Mouse (Mus musculus): ENCODE data around the gene Gstm5.
"Not testable (repeated sequence)": the region's sequence is repeated elsewhere in the genome, so short reads cannot be mapped to it uniquely, and the experiment has no call there.

The Gstm5 gene

DNA sequence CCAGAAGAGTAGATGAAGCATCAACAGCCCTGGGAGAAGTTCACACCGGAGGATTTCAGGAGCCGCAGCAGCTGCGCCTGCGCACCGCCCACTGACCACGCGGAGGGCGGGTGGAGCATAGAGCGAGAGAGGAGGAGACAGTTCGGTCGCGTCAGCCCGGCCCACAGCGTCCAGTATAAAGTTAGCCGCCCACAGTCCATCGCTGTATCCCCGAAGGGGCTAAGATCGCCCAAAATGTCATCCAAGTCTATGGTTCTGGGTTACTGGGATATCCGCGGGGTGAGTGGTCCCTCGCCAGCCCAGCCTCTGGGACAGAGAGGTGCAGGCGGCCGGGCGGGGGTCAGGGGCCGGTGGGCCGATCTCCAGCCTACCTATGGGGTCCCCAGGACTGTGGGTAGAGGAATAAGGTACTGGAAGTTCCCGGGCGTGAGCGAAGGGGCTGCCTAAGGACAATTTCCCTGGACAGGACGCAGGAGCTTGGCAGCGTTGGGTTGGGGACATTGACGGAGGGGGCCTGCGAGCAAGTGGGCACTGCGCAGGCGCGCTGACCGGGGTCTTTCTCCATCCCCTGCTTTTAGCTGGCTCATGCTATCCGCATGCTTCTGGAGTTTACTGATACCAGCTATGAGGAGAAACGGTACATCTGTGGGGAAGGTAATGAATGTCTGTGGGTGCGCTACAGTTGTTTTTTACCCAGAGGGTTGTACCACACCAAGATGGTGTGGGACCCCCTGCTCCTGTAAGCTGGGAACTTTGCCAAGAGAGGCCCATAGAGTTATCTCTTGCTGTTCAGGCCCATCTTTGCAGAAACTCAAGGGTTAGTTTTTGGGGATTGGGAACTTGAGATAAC lies at the start of gene Gstm5:
Gene Gstm5, plus strand, starts transcription at position 102 of the 850 bp plus-strand sequence.
- DNase-seq (ENCODE audit: low read depth, low spot score) = no peak

DNA sequence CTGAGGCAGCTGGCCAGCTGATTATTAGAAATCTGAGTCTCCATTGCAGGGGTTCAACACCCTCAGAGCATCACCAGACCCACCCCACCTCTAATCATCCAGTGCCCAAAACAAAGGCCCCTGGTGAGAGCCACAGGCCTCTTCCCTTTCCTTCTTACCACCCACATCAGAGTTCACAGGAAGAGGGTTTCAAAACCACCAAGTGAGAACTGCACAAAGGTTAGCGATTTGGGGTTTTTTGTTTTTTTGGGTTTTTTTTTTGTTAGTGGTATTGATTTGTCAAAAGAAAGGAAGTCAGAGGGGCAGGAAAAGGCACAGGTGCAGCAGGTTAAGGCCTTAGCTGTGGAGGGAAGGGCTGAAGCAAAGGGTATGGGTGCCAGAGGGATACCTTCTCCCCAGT lies 49.4 kb upstream of the Gstm5 start:
- DNase-seq (ENCODE audit: low read depth, low spot score) = no peak

DNA sequence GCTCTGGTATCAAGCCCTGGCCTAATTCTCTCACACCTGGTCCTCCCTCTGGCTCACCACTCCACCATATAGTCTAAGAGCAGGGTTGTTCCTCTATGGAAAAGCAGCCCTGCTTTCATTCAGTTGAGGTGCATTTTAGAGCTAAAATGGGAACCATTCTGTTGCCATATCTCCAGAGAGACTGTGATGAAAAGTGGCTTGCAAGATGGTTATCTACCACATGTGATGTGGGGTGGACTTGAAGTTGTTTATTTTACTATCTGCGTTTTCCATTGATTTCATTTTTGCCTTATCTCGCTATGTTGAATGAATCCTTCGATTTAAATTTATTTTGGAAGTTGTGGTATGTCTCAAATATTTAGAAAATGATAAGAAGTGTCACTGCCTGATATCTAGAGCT lies 48.8 kb upstream of the Gstm5 start:
- DNase-seq (ENCODE audit: low read depth, low spot score) = no peak

DNA sequence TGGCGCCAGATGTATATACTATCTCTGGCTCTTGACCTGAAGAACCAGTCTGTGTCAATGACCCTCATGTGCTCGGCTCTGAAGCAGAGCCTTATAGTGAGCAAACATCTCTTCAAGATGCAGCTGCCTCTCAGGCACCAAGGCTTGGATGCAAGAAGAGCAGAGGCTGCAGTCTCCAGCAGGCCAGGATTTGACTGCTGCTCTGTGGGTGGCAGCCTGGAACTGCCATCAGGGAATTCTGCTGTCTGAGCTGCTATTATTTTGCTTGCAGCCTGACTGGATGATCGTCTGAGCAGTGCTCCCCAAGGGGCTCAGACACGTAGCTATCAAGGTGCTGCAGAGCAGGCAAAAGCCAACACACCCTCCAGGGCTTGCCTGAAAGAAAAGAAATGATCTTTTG lies 47.5 kb upstream of the Gstm5 start:
- DNase-seq (ENCODE audit: low read depth, low spot score) = no peak

DNA sequence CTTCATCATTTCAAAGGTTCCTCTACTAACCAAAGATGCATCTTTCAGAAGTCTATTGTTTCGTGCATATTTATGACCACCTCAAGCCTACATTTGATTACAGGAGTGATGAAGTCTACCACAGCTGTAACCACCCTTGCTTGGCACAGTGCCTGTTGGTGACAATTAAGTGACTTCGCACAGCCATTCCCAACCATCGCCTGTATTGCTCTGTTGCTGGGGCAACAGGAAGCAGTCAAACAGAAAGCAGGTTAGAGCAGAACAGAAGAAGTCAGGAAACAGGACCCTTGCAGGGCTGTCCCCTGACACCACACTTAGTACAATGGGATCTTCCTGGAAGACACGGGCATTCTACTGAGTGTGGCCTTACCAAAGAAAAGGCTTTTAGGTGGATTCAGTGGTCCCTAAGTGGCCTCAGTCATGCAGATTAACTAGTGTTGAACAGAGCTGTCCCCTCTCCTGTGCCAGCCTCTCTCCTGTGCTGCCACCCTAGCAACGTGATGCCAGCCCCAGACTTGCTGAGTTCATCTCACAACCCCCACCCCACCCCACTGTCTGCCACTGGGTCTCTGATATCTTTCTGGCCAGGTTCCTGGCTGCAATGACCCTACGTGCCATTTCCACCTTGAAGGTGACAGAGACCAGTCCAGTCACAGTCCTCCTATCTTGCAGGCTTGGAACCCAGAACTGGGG lies 46.5 kb upstream of the Gstm5 start:
- no peak for DNase-seq (ENCODE audit: low read depth, low spot score)

DNA sequence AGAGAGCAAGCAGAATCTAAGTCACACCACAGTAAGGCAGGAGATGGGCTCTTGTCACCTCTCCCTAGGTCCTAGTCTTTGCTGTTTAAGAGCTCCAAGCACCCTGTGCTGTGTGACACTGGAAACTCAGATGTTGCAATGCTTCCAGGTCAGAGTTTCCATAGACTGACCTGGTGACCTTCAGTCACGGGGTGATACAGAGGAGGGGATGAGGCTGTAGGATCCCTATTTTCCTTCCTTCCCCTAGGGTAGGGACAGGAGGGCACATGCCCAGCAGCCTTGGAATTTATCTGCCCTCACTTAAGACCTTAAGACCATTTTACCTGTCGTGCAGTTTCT lies 46.0 kb upstream of the Gstm5 start:
- DNase-seq (ENCODE audit: low read depth, low spot score) = no peak

DNA sequence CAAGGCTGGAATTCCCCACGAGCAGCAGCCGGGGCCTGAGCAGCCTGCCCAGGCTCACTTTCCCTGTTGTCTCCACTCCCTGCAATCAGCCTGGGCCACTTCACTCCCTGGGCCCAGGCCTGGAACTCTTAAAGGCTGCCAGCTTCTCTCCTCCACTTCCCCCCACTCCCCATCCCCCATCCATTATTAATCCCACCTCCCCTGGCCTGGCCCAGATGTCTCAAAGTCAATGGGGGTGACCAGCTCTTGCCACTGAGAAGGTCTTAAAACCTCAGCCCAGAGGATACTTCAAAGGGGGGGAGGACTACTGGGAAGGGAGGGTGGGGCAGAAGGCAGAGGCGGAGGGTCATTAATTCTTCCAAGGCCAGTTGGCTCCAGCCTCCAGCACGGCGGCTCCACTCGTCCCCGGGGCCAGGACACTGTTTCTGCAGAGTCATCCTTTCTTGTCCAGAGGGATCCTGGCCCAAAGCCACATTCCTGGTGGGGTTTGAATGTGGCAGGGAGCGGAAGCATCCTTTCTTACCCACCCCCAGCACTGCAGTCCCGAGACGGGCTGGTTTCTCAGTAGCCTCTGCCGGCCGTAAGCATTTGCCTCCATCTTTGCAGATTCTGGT lies 45.1 kb upstream of the Gstm5 start:
- no peak for DNase-seq (ENCODE audit: low read depth, low spot score)

DNA sequence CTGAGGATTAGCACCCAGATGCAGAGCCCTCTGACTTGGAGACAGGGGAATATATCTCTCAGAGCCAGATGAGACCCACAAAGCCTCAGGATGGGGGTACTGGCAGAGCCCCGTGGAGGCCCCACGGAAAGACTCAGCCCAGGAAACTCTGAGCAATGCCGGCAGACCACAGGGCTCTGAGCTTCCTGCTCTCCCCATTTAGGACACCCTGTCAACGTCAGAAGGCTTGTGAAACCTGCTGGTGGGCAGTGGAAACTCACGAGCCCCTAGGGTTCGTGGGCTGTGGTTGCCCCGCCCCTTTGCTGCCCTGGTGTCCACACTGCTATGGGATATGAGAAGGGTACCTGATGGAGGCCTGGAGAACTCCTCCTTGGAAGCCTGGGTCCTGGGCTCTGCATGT lies 42.8 kb upstream of the Gstm5 start:
- DNase-seq (ENCODE audit: low read depth, low spot score) = no peak

DNA sequence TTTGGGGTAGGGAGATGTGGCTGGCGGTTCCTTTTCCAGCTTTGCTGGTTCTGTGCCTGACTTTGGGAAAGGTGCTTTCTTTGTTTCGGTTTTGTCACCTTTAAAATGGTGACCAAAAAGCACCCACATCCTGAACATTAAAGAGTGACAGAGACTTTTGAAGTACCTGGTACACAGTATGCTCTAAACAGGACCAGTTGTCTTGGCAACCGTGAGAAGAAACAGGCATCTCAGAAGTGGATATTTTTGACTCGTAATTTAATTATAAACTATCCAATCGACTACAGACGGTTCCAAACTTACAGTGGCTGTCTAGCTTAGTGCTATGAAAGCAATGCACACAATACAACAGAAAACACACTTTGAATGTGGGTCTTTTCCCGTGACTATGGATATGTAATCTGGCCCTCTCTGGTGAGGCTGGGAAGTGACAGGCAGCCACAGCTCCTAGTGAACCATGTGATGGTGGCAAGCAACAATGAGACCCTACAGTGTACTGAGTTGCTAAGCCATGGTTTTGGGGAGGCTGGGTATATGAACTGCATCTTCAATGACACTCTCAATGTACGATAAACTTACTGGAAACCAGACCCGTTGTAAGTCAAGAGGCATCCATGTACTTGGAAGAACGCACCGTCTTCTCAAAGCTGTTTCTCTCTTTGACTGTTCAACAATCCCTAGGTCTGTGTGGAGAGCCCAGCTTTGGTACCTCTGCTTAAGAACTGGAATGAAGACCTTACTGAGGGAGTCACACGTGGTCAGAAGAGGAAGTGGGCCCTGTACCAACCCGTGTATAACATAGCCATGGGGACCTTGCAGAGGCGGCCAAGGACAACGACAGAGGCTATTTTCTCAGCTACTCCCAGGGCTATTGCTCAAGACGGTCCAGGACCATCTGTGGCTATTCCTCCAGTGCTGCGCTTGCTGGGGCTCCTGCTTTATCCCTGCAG lies 42.1 kb upstream of the Gstm5 start:
- peak; percentile 56 for DNase-seq (ENCODE audit: low read depth, low spot score)

DNA sequence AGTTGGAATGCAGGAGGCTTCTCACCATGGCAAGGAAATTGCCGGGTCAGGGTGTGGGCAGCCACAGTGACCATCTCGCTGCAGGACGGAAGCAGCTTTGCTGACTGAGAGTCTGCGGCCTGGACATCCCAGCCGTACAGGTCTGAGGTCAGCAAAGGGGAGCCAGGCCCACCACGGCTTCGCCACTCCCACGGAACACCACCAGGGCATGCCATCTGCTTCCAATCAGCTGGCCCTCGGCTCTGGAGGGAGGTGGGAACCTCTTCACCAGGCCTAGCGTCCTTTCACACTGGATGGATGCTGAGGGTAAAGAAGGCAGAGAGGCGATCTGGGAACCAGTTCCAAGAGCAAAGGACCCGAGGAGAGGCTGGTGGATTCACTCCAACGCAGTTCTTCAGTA lies 40.3 kb upstream of the Gstm5 start:
- no peak for DNase-seq (ENCODE audit: low read depth, low spot score)

DNA sequence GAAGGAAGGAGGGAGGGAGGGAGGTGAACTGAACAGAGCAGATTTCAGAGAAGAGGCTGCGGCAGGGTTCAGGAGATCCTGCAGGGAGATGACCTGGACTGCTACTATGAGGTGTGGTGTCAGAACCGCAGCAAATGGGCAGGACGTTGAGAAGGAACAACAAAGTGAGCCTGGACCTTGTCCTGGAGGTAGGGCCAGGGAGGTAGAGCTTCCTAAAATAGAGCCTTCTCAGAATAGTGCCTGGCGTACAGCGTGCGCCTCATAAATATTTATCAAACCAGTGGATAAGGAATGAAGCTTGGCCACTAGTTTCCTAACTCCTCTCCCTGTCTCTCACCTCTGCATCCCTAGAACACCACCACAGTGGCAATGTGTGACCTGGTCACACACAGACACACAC lies 38.0 kb upstream of the Gstm5 start:
- DNase-seq (ENCODE audit: low read depth, low spot score) = no peak

DNA sequence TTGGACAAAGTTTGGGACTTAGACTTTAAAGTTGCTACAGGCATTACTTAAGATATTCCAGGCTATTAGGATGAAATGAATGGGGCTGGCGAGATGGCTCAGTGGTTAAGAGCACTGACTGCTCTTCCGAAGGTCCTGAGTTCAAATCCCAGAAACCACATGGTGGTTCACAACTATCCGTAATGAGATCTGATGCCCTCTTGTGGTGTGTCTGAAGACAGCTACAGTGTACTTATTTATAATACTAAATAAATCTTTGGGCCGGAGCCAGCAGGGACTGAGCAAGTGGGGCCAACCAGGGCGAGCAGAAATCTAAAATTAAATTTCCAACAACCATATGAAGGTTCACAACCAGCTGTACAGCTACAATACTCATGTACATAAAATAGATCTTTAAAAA lies 34.1 kb upstream of the Gstm5 start:
- not testable (repeated sequence) for DNase-seq (ENCODE audit: low read depth, low spot score)

DNA sequence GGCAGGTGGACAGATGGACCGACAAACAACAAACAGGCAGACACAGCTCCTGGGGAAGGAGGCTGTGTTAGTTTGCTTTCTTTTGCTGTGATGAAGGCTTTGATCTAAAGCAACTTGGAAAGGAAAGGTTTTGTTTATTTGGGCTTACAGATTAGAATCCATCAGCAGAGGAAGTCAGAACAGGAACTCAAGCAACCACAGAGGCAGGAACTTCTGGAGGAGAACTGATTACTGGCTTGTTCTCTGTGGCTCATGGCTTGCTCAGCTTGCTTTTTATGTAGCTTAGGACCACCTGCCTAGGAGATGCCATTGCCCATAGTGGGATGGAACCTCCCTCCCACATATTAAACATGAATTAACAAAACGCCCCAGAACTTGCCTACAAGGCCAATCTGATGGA lies 33.1 kb upstream of the Gstm5 start:
- DNase-seq (ENCODE audit: low read depth, low spot score) = no peak

DNA sequence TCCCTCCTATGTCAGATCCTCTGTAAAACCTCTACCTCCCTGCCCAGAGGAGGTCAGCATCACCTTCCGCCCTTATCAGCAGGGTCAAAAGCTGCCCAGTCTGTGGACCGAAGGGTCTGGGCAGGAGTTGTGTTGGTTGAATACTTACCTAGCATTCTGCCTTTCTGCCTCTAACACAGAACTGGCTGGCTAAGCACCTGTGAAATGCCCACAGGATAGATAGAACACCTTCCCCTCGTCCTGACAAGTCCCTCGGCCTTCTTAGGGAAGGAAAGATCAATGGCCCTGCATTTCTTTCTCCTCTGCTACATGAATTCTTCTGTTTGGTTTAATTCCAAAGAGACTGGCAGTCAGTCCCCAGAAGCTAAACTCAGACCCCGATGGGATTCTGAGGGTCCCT lies 32.1 kb upstream of the Gstm5 start:
- no peak for DNase-seq (ENCODE audit: low read depth, low spot score)

DNA sequence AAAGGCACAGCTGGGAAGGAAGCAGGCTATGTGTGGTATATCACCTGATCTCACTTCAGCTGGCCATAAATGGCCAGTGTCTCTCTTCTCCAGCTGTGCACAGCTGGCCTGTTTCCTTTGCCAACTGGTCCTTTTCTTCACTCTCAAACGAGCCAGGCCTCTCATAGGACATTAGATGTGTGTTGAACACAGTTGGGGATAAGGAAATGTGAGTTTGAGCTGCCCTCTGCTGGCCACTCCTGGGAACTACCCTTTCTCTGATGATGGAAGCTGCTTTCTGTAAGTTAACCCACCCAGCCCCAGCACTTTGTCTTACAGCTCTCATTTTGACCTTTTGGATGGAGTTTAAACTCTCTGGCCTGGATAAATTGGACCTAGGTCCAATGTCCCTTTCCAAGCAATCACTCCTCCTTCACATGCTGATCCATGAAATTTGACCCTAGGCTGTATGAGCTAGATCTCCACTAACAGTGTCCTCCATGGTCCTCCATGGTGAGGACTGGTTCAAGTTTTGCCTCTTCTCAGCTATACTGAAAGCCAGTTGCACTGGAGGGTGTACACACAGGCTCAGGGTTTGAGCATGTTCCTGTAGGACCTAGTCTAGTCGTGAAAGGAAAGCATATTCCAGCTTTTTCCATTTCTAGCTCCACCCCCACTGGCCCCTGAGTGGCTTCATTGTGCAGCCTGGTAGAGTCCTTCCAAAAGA lies 31.6 kb upstream of the Gstm5 start:
- peak; percentile 79 for DNase-seq (ENCODE audit: low read depth, low spot score)

DNA sequence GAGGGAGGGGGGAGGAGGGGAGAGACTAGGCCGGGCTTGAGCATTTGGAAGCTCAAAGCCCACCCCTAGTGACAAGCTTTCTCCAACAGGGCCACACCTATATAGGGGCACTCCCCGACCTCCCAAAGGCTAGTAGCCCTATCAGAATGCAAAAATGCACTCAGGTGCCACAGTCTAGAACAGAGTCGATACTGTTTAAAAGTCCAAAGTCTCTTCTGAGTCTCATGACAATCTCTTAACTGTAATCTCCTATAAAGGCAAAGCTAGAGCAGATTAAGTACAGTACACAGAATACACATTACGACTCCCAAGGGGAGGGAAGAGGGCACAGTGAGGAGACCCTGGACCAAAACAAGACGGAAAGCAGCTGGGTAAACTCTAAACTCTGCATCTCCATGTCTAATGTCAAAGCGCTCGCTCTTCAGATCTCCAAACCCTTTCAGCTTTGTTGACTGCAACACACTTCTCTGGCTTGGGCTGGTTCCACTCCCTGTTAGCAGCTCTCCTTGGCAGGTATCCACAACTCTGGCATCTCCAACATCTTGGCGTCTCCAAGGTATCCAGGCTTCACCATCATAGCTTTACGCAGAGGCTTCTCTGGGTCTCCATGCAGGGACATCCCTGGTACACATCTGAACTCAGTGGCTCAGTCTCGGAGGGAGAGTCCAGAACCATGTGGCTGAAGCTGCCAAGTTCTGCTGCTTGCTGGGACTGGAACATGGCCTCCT lies 30.1 kb upstream of the Gstm5 start:
- no peak for DNase-seq (ENCODE audit: low read depth, low spot score)

DNA sequence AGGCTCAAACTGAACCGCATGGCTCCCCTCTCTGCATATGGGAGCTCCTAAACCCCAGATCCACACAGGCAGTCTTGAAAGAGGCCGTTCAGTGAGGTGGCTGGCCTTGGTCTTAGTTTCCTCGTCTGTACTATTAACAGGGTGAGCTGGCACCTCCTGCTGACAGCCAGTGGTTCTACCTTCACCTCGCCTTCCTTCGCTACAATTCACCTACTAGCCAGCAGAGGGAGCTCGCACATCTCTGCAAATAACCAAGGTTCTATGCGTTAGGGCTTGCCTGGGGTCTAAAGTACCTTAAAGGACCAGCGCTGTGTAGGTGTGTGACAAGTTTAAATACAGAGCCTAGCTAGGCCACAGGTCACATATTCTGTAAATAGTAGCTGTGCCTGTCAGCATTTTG lies 28.5 kb upstream of the Gstm5 start:
- DNase-seq (ENCODE audit: low read depth, low spot score) = peak; percentile 88

DNA sequence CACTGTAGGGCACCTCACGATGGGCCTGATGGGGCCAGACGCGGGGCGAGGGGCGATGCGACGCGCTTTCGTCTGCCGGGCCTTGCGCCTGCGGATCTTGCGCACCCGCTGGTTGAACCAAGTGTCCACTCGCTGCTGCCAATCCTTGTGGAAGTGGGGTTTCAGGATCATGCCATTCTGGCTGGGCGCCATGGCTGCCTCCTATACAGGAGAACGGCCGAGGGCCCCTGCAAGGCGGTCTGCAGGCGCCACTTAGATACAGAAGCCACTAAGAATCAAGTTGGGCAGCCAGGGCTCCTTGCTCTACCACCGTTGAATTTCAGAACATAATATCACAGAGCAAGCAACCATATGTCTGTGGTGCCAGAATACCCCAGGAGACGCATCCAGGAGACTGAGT lies 27.2 kb upstream of the Gstm5 start:
- DNase-seq (ENCODE audit: low read depth, low spot score) = no peak

DNA sequence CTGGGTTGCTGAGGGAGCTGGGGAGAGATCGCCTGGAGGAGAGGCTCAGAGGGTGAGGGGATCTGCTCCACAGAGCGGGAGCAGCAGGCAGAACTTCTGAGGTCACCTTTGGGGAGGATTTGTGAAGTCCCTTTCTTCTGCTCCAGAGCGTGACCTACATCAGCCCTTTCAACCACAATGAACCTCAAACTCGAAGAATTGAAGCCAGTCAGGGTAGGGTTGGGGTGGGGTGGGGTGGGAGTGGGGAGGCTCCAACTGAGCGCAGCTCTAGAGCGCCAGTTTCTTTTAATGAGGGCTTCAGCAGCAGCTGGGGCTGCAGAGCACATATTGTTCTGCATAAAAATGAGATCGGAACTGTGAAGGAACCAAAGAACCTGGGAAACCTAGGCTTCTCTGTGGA lies 26.5 kb upstream of the Gstm5 start:
- no peak for DNase-seq (ENCODE audit: low read depth, low spot score)

DNA sequence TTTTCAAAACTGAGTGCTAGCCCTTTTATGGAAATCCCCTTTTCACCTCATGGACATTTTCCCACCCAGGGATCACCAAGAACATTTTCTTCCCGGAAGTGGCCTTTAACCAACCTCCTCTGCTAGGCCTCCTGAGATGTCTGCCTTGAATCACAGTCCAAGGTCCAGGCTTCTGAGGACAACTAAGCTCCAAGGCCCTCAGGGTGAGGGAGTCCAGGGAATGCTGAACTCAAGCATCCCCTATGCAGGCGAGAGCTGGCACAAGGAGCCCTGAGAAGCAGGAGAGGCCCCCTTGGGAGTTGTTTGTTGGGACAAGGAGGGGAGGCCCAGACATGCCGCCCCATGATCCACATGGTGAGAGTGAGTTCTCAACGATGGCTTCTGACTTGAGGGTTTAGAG lies 25.7 kb upstream of the Gstm5 start:
- DNase-seq (ENCODE audit: low read depth, low spot score) = no peak

All from A20 (cell line).